Mouse (Mus musculus): ENCODE measurements at regions not wholly inside any gene's neighbourhood (a gene's known extent, or its start where the extent isn't known, plus 50 kb on each side); places are given as distances from the start of the nearest gene placed in this dataset.

- TF ChIP-seq CTCF (IDR thresholded peaks at IDR 0.05; ENCODE audit: borderline replicate concordance, extremely low read depth, insufficient read depth, insufficient read length) (no peak), POLR2A (IDR thresholded peaks at IDR 0.05; ENCODE audit: borderline replicate concordance, extremely low read depth, insufficient read depth, insufficient read length, poor library complexity, severe bottlenecking) (no peak)
- DNase-seq (ENCODE audit: low read depth): no peak
Measured at GRCm38 (mm10) chr17:63003911-63004310, 122.8 kb upstream of the Efna5 start.

GRCm38 (mm10) chr17:63002729-63003128, 121.6 kb upstream of the Efna5 start:
- DNase-seq (ENCODE audit: low read depth): no peak
- TF ChIP-seq POLR2A (IDR thresholded peaks at IDR 0.05; ENCODE audit: borderline replicate concordance, extremely low read depth, insufficient read depth, insufficient read length, poor library complexity, severe bottlenecking) (no peak), CTCF (IDR thresholded peaks at IDR 0.05; ENCODE audit: borderline replicate concordance, extremely low read depth, insufficient read depth, insufficient read length) (no peak)

GRCm38 (mm10) chr17:63001898-63002297, 120.8 kb upstream of the Efna5 start:
- no peak for TF ChIP-seq POLR2A (IDR thresholded peaks at IDR 0.05; ENCODE audit: borderline replicate concordance, extremely low read depth, insufficient read depth, insufficient read length, poor library complexity, severe bottlenecking)
- no peak for TF ChIP-seq CTCF (IDR thresholded peaks at IDR 0.05; ENCODE audit: borderline replicate concordance, extremely low read depth, insufficient read depth, insufficient read length)
- DNase-seq (ENCODE audit: low read depth): no peak

DNA sequence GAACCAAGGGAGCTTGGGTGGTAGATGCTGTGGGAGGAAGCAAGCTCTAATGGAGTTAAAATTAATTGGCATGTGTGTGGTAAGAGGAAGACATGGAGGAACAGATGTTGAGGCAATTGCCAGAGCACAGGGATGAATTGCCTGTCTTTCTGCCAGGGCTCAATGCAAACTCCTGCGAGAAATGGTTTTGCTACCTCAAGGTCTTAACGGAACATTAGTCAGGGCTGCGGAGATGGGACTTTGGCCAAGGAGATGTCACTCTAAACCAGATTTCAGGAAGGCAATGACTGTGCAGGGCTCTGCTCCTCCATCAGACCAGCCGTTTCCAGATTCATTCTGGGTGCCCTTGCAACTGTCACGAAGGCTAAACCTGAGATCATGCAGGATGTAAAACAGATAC, 116.6 kb upstream of the Efna5 start:
- peak; percentile 54 for DNase-seq (ENCODE audit: low read depth)

GRCm38 (mm10) chr17:62995316-62995715, 114.2 kb upstream of the Efna5 start:
- TF ChIP-seq POLR2A (IDR thresholded peaks at IDR 0.05; ENCODE audit: borderline replicate concordance, extremely low read depth, insufficient read depth, insufficient read length, poor library complexity, severe bottlenecking) (no peak), CTCF (IDR thresholded peaks at IDR 0.05; ENCODE audit: borderline replicate concordance, extremely low read depth, insufficient read depth, insufficient read length) (no peak)
- DNase-seq (ENCODE audit: low read depth): no peak

More for the DNA sequence above, 116.6 kb upstream of the Efna5 start:
- TF ChIP-seq POLR2A (IDR thresholded peaks at IDR 0.05; ENCODE audit: borderline replicate concordance, extremely low read depth, insufficient read depth, insufficient read length, poor library complexity, severe bottlenecking) (no peak), CTCF (IDR thresholded peaks at IDR 0.05; ENCODE audit: borderline replicate concordance, extremely low read depth, insufficient read depth, insufficient read length) (no peak)

DNA sequence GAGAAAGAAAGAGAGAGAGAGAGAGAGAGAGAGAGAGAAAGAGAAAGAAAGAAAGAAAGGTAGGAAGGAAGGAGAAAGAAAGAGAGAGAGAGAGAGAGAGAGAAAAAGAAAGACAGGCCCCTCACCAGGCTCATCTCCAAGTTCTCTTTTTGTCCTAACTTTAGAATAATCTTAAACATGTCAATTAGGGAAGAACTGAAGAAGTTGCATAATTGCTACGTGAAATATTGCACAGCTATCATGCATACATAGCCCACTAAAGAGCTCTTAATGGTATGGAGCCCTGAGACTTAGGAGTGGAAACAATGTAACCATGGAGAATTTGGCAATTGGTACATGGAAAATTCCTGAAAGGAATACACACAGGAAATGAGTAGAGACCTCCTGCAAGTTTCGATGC, 111.9 kb upstream of the Efna5 start:
- TF ChIP-seq POLR2A (IDR thresholded peaks at IDR 0.05; ENCODE audit: borderline replicate concordance, extremely low read depth, insufficient read depth, insufficient read length, poor library complexity, severe bottlenecking): no peak
- TF ChIP-seq CTCF (IDR thresholded peaks at IDR 0.05; ENCODE audit: borderline replicate concordance, extremely low read depth, insufficient read depth, insufficient read length): no peak

DNA sequence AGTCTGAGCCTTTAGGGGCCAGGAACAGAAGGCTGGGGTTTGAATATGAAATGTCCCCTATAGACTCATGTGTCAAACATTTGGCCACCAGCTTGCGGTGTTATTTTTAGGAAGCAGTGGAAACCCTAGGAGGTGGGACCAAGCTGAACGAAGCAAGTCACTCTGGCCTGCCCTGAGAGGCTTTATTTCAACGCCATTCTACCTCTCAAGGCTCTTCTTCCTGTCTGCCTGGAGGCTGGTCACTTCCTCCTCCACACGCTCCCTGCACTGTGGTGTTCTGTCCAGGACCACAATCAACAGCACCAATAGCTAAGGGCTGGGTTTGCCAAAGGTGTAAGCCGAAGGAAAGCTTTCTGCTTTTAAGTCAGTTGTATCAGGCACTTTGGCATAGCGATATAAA, 105.2 kb upstream of the Efna5 start:
- no peak for DNase-seq (ENCODE audit: low read depth)
- TF ChIP-seq CTCF (IDR thresholded peaks at IDR 0.05; ENCODE audit: borderline replicate concordance, extremely low read depth, insufficient read depth, insufficient read length) (no peak), POLR2A (IDR thresholded peaks at IDR 0.05; ENCODE audit: borderline replicate concordance, extremely low read depth, insufficient read depth, insufficient read length, poor library complexity, severe bottlenecking) (no peak)

More for the DNA sequence above, 111.9 kb upstream of the Efna5 start:
- no peak for DNase-seq (ENCODE audit: low read depth)

GRCm38 (mm10) chr17:62980337-62980736, 99.2 kb upstream of the Efna5 start:
- no peak for TF ChIP-seq CTCF (IDR thresholded peaks at IDR 0.05; ENCODE audit: borderline replicate concordance, extremely low read depth, insufficient read depth, insufficient read length)
- no peak for DNase-seq (ENCODE audit: low read depth)

GRCm38 (mm10) chr17:62977561-62977960, 96.4 kb upstream of the Efna5 start:
- DNase-seq (ENCODE audit: low read depth): no peak
- TF ChIP-seq CTCF (IDR thresholded peaks at IDR 0.05; ENCODE audit: borderline replicate concordance, extremely low read depth, insufficient read depth, insufficient read length): no peak
- TF ChIP-seq POLR2A (IDR thresholded peaks at IDR 0.05; ENCODE audit: borderline replicate concordance, extremely low read depth, insufficient read depth, insufficient read length, poor library complexity, severe bottlenecking): no peak

DNA sequence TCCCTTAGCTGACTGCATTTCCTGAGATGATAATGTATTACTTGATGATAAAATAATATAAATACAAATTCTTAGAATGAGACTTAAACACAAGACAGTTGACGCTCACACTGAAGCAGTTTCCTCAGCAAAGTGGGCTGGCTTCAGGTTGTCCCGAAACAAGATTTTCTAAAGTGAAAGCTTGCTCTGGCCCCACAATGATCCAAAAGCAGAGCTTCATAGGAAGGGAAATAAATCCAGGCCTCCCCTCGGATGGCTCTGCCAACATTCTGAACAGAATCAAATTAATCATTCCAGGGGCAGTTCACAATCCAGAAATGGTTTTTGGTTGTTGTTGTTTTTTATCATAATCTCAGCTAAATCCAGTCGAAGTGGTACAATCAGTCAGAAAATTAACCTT, 96.0 kb upstream of the Efna5 start:
- DNase-seq (ENCODE audit: low read depth): no peak
- TF ChIP-seq POLR2A (IDR thresholded peaks at IDR 0.05; ENCODE audit: borderline replicate concordance, extremely low read depth, insufficient read depth, insufficient read length, poor library complexity, severe bottlenecking): no peak
- no peak for TF ChIP-seq CTCF (IDR thresholded peaks at IDR 0.05; ENCODE audit: borderline replicate concordance, extremely low read depth, insufficient read depth, insufficient read length)

DNA sequence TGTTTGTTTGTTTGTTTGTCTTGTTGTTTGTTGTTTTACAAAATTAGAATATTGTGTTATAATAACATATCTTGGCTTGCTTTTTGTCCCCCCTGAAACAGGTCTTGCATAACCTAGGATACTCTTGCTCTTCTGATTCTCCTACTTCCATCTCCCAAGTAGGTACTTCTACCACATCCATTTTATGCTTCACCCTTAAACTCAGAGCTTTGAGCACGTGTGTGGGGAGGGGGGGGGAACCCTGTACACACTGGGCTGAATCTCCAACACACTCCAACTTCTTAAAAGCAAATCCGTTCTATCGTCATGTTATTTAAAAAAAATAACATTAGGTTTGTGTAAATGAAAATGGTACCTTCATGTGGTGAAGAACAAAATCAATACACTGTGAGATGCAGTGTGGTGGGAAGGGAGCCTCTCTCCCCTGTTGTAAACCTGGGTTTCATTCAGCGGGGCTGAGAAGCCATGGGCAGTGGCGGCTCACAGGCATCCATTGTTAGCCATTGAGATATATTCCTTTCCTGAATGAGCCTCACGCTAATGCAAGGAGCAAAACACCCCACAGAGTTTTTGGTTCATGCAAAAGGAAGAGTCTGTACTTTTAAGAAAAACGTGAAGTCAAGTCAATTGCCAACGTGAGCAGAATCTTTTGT, 93.6 kb upstream of the Efna5 start:
- no peak for DNase-seq (ENCODE audit: low read depth)
- TF ChIP-seq CTCF (IDR thresholded peaks at IDR 0.05; ENCODE audit: borderline replicate concordance, extremely low read depth, insufficient read depth, insufficient read length) (no peak), POLR2A (IDR thresholded peaks at IDR 0.05; ENCODE audit: borderline replicate concordance, extremely low read depth, insufficient read depth, insufficient read length, poor library complexity, severe bottlenecking) (no peak)

- no peak for DNase-seq (ENCODE audit: low read depth)
- no peak for TF ChIP-seq POLR2A (IDR thresholded peaks at IDR 0.05; ENCODE audit: borderline replicate concordance, extremely low read depth, insufficient read depth, insufficient read length, poor library complexity, severe bottlenecking)
- no peak for TF ChIP-seq CTCF (IDR thresholded peaks at IDR 0.05; ENCODE audit: borderline replicate concordance, extremely low read depth, insufficient read depth, insufficient read length)
Measured at GRCm38 (mm10) chr17:62969025-62969424, 87.9 kb upstream of the Efna5 start.
